Mouse (Mus musculus) gastrocnemius, adult 2 months (tissue): Measurements from ENCODE around the gene Cyp21a1. TPM values are rescaled to one million over a fixed set of nuclear protein-coding genes. Genes with fewer than 3 reads are reported as not detected.
"Not testable (repeated sequence)": the region's sequence is repeated elsewhere in the genome, so short reads cannot be mapped to it uniquely, and the experiment has no call there.

Source experiments
- DNase-seq: peaks from one replicate; pipeline ENCODE4 v3.0.0; 2022
- H3K27ac ChIP-seq: fragments of 200-600 bp; 2 replicates; pipeline ENCODE4 v1.8.1; 2022; ENCODE audit warnings: mild to moderate bottlenecking
- H3K4me3 ChIP-seq: fragments of 200-600 bp; 2 replicates; pipeline ENCODE4 v1.8.1; 2022; ENCODE audit warnings: mild to moderate bottlenecking, moderate library complexity
- CTCF ChIP-seq: fragments of 200-600 bp; IDR thresholded peaks from 2 replicates; pipeline ENCODE4 v1.8.1; 2022; ENCODE audit warnings: antibody characterized with exemption, mild to moderate bottlenecking, moderate library complexity
- intact Hi-C: fragments of 180-260 bp; cut with DNase I; formaldehyde crosslinking; loops from one replicate; pipeline ENCODE4 v1.15.1; 2025
- total RNA-seq, 2 experiments: library from RNA; stranded (reverse); gene quantifications; 2 replicates each; pipeline ENCODE4 v1.2.3; 2021

Gene Cyp21a1
- total RNA-seq, 2 experiments from 2014 or later, result not detected

DNA sequence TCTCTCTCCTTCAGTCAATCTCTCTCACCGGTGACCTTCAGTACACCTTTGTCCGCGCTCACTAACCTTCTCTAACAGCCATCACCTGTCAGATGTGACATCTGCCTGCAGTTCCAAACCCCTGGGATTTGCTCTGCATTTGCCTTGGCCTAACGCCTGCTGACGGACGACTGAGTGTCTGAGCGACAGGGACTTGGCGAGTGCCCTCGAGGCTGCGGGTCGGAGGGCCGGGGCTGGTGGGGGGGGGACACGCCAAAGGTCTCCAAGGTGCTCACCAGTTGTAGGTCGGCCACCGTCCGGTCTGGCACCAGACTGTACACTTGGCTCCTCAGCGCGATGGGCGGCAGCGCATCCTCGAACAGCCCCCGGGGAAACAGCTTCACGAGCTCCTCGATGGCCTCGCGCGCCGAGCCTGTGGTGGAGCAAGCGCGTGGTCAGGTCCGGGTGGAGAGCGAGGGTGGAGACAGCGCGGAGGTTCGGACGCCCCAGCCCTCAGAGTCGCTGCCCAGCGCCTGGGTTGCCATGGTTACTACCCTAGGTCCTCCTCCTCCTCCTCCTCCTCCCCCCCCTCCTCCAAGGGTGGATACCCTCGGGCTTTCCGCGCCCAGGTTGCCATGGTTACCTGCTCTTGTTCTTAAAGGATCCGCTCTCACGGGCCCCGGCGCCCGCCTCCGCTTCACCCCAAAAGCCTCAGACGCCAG is 31.9 kb upstream of the Cyp21a1 start:
- TF ChIP-seq CTCF, result no peak
- H3K4me3 ChIP-seq, result peak overlapping the region; percentile 89
- peak overlapping the region; percentile 92 for H3K27ac ChIP-seq
- intact Hi-C loops, result loop anchor here (10.0 kb wide), 1 partner anchor 192 kb away; the partner anchor contains the start of genes Atf6b and Fkbpl
- DNase-seq, result no peak

DNA sequence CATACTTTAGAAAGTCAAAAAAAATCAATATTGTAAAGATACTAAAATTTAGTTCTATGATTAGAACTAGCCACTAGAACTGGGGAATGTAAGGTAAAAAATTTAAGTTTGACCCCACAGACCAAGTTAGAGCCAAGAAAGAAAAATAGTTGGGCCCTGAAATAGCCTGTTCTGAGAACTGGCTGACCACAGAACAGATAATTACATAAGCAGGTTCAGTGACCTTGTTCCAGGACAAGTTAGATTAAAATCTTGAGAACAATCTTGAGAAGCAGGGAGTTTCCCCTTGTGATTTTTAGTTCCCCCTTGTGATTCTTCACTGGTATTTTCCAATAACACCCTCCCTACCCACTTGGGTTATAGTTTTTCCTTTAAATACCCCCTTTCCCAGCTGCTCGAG is 26.4 kb upstream of the Cyp21a1 start:
- DNase-seq, H3K27ac ChIP-seq, H3K4me3 ChIP-seq: not testable (repeated sequence)
- intact Hi-C loops, result loop anchor here (10.0 kb wide), 1 partner anchor 186 kb away; the partner anchor contains the start of genes Atf6b and Fkbpl

DNA sequence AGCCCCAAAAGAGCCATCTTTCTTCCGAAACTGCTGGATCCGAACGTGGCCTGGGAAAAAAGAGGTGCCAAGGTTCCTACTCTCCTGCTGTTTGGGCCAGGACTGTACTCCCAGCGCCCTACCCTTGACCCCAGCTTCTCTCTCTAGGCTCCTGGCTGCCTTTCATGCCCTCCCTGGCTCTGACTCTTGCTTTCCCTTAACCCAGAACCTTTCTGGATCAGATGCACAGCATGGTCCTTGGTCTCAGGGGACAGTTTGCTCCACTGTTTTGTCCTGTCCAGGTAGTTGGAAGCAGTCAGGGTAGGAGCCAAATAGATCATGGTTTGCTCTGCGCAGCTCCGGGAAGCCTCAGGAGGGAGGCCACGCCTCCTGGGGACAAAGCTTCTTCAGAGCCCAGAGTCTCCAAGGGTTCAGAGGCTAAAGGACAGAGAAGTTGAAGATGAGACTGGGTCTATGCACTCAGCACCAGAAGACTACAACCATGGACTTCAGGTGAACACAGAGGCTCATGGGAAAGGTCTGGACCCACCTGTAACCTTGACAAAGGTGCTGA is 10.5 kb upstream of the Cyp21a1 start:
- no peak for TF ChIP-seq CTCF
- Histone ChIP-seq H3K4me3 (no peak overlapping the region), H3K27ac (no peak overlapping the region)
- intact Hi-C loops, result no loop called here
- no peak for DNase-seq

DNA sequence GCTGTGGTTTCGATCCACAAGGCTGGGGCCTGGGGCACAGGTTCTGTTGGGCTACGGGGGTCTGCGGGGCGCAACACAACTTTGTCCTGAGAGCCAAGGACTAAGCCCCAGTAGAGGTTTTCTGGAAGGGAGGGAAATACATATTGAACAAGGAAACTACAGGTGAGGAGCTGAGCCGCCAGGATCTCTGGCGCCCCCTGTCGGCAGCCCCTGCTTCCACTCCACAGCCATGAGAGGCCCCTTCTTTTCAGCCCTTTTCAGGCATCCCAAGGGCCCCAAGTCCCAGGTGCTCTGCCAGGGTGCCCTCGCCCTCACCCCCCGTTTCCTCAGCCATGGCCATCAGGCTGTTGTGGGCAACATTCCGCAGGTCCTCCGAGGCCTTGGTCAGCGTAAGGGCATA is 9.4 kb upstream of the Cyp21a1 start:
- DNase-seq, result peak; percentile 55
- TF ChIP-seq CTCF, result peak; percentile 81
- H3K4me3 ChIP-seq, intact Hi-C loops, H3K27ac ChIP-seq: not testable (repeated sequence)

DNA sequence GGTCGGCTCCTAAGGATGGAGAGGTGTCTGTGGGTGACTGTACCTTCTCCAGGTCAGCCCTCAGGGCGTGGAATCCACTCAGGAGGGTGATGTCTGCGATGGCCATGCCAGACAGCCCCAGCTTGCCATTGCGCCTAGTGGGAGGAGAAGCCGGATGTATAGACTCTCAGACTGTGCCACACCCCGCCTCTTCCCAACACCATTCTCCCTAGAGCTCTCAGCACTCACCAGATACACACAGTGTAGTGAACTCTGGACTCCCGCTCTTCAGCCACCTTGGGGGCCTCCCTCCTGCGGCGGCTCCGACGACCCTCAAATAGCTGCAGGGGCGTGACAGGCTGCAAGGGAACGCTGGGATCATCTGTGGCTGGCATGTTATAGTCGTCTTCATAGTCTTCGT is 6.9 kb upstream of the Cyp21a1 start:
- intact Hi-C loops, result no loop called here
- TF ChIP-seq CTCF, result no peak
- no peak for DNase-seq

DNA sequence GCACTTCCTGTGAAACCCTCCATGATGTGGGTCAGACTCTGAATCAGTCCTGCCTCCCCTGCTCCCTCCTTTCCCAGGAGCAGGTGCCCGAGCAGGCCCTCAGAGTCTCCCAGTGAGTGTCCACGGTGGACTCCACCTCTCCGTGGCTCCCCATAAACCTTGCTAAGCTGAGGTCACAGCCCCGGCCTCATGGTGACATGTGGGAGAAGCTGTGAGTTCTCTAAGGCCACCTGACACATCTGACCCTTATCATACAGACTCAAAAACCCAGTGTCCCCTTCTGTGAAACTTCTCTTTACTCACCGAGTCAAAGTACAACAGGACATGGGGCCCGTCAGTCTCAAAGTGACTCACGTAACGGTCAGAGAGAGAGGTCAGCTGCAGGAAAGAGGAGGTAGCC is 6.5 kb upstream of the Cyp21a1 start:
- H3K4me3 ChIP-seq, H3K27ac ChIP-seq, intact Hi-C loops, DNase-seq: not testable (repeated sequence)

More for the DNA sequence above, 6.9 kb upstream of the Cyp21a1 start:
- Histone ChIP-seq H3K4me3 (no peak overlapping the region), H3K27ac (no peak overlapping the region)

DNA sequence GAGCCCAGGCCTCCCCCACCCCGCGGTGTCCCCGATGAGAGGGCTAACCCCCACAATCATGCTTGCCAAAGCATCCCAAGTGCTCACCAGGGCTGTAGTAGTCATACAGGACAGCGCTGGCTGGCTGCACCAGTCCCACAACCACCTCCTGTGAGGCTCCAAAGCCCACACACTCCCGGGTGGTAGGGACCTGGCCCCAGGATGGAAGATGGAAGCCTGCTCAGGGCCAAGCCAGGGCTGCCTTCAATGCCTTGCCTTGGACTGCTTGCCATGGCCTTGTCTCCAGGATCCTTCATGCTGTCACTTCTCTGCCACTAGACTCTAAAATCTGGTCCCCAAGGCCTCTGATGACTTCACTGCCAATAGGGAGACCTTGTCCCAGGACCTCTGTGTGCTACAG is 6.0 kb upstream of the Cyp21a1 start:
- H3K4me3 ChIP-seq, DNase-seq, intact Hi-C loops, H3K27ac ChIP-seq: not testable (repeated sequence)

DNA sequence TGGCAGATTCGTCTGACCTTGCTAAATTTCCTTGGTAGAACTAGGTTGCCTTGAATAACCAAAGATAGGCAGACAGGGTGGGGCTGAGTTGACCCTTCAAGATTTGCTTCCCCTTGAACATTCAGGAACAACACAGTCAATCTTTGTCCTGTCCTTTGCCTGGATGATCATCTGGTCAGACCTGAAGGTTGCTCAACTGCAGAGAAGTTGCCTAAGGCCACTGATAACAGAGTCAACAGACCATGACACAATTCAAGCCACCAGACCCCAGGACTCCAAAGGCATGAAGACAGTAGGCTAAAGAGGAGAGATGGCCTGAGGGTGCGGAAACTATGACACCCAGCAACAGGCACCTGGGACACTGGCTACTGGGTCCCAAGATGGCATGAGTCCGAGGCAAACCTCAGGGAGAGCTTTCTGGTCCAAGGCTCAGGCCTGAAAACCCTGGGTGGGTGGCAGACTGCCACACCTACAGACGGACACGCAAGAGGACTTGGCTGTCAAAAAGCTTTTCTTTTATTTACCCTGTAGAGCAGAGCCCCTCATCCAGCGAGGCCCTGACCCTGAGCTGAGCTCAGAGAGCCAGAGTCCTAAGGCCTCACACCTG is 4.3 kb upstream of the Cyp21a1 start:
- intact Hi-C loops, result no loop called here
- H3K27ac ChIP-seq, result no peak overlapping the region
- H3K4me3 ChIP-seq, result no peak overlapping the region
- TF ChIP-seq CTCF, result no peak
- DNase-seq, result no peak

DNA sequence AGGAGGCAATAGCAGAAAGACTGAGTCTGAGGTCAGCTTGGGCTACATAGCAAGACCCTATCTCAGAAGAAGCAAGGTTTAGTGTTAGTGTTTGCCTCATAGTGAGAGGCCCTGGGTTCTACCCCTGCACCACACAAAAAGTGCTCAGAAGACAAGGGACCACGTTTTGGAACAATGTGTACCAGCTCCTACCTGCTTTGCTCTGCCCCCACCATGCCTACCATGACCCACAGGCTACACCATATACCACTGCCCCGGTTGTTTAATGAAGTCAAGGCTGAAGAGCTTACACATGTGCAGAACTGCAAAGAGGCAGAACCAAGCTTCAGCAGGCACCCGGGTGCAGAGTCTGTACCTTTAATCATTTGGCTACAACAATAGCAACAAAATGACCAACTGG is 2.8 kb upstream of the Cyp21a1 start:
- H3K4me3 ChIP-seq, result no peak overlapping the region

DNA sequence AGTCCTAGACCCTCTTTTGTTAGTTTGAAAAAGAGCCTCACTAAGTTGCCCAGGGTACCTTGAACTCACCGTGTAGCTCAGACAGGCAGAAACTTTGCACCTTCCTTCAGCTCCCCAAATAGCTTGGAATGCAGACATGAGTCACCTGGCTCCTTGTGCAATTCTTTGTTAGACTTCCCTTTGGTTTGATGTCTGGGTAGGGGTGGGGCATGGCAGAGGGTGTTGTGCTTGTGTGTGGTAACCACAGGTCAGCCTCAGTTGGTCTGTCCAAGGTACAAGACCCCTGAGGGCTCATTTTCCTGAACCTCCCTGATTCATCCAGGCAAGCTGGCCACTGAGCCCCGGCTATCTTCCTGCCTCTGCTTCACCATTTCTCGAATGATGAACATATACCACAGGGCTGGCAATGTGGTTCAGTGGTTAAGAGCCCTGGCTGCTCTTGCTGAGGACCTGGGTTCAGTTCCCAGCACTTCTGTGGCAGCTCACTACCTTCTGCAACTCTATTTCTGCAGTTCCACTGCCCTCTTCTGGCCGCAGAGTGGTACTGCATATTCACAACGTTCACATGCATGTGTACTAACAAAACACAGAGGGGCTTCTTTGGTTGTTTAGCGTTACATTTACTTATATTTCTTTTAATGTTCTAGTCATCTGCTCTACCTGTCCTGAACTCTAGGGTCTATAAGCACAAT is 656 bp upstream of the Cyp21a1 start:
- no peak for DNase-seq
- Histone ChIP-seq H3K4me3 (no peak overlapping the region), H3K27ac (no peak overlapping the region)
- intact Hi-C loops, result loop anchor here (5.0 kb wide), 1 partner anchor 88 kb away; no protein-coding TSS in a partner anchor
- peak; percentile 51 for TF ChIP-seq CTCF

More for the DNA sequence above, 2.8 kb upstream of the Cyp21a1 start:
- TF ChIP-seq CTCF, result no peak
- no peak for DNase-seq
- no peak overlapping the region for H3K27ac ChIP-seq
- intact Hi-C loops, result no loop called here

DNA sequence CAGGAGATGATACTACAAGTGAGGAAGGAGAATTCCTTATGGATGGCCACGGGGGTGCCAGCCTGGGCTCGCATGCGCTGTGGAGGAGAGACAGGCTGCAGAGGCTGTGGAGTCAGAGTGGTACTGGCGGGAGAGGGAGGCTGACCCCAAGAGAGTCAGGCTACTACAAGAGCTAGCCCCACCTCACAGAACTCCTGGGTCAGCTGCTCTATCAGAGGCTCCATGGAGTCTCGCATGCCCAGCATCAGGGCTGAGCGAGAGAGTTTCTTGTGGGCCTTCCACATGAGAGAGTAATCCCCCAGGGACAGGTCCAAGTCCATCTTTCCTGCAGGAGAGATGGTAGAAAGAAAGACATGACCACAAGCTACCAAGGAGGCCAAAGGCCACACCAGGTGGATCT is 994 bp downstream of the Cyp21a1 start:
- intact Hi-C loops, result loop anchor here (5.0 kb wide), 1 partner anchor 86 kb away; no protein-coding TSS in a partner anchor
- H3K4me3 ChIP-seq, DNase-seq, H3K27ac ChIP-seq: not testable (repeated sequence)

DNA sequence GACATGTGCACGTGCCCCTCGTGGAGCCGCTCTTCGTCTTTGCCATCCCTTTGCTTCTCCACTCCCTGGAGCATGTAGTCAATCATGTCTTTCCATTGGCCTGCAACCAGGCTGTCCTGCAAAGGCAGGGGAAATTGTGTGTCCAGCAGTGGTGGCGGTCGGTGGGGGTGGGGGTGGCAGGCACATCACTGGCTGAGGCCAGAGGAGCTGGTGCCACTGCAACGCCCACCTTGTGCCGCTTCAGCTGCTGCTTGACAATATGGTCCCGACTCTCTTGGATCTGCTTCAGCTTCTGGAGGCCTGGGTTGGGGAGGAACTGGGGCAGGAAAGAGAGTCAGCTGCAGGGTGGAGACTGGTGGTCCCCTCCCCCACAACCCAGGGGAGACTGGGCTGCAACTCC is 1.6 kb downstream of the Cyp21a1 start:
- not testable (repeated sequence) for H3K27ac ChIP-seq, DNase-seq, H3K4me3 ChIP-seq
- intact Hi-C loops, result loop anchor here (5.0 kb wide), 1 partner anchor 85 kb away; no protein-coding TSS in a partner anchor

DNA sequence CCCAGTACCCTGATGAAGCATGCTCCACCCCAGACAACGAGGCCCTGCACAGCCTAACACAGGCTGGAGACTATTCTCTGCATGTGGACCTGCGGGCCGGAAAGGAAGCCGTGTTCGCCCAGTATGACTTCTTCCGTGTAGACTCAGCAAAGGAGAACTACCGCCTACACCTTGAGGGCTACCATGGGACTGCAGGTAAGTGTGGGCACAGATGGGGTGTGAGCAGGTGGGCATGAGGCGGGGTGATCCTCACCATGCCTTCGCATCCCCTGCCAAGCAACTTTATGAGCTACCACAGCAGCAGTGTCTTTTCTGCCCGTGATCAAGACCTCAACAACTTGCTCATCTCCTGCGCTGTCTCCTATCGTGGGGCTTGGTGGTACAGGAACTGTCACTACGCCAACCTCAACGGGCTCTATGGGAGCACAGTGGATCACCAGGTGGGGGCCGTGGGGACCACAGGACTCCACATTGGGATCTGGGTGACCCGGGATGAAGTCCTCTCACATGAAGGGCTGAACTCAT is 3.5 kb downstream of the Cyp21a1 start:
- not testable (repeated sequence) for H3K4me3 ChIP-seq, DNase-seq, H3K27ac ChIP-seq
- intact Hi-C loops, result loop anchor here (5.0 kb wide), 1 partner anchor 84 kb away; no protein-coding TSS in a partner anchor
